8 mouse cellular contexts compared by ENCODE assay signal in the genomic region with DNA sequence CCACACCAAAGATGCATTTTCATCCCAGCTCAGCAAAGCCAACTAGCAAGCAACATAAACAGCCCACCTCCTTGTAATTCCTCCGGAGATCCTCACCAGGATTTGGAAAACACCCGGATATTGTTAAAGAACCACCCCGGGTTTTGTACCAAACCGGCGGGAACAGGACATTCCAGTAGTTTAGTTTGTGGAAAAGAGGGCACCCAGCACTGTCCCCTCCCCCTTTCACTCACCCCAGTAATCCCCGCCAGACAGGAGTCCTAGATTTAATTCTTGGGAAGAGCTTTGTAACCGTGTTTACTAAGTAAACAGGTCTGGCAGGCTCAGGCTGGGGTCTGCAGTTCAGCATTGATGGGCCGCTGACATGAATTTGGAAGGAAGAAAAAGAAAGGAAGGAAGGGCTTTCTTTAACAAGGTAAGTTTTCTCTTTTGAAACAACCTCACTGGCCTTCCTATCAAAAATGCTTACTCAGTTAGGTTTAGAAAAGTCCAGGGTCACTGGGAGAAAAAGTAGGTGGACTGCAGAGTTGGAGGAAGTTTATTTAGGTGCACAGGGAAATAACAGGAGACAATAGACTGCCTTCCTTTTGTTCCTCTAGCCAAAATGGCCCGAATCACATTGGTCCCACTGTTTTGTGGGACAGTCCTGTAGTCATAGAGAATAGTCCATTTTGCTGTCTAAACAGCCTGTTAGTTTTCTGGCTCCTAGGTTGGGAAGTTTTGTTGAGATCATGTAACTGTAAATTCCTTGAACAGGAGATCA. TPM values are rescaled to one million over a fixed set of nuclear protein-coding genes. Genes with fewer than 3 reads are reported as not detected.
DNase-seq lines count a peak whose midpoint lies in the region; ATAC-seq and TF ChIP-seq lines count a peak whose summit lies in the region.

A gene (minus strand): TSS at position 94 of the 763 bp plus-strand sequence.

- H3K4me3 ChIP-seq in gastrocnemius, adult 2 months: peak within 1 kb of the TSS; percentile 56
- peak within 1 kb of the TSS; percentile 36 for H3K4me3 ChIP-seq in intestine, embryonic 15.5 days (replicated peaks)
- H3K4me3 ChIP-seq in liver, postnatal 0 days (ENCODE audit: low read depth, low read length): no peak within 1 kb of the TSS

- H3K36me3 ChIP-seq in intestine, embryonic 15.5 days: no peaks in the 10 kb centered on the region
- no peaks in the 10 kb centered on the region for H3K36me3 ChIP-seq in liver, postnatal 0 days (replicated peaks; ENCODE audit: insufficient read depth, low read length)

- TF ChIP-seq CTCF in gastrocnemius, adult 2 months (IDR thresholded peaks at IDR 0.05): no peak
- TF ChIP-seq CTCF in liver, postnatal 0 days (IDR thresholded peaks at IDR 0.05; ENCODE audit: low read depth): no peak

- H3K9me3 ChIP-seq in intestine, embryonic 15.5 days: no peaks in the 10 kb centered on the region
- no peaks in the 10 kb centered on the region for H3K9me3 ChIP-seq in liver, postnatal 0 days (ENCODE audit: low read length)

- H3K27ac ChIP-seq in gastrocnemius, adult 2 months: no peak within 1 kb of the TSS
- 0 out of 2 replicates have a peak within 1 kb of the TSS, but pooled peaks have one; percentile 48 for H3K27ac ChIP-seq in intestine, embryonic 15.5 days
- no peak within 1 kb of the TSS for H3K27ac ChIP-seq in liver, postnatal 0 days (ENCODE audit: low read depth)

- ATAC-seq in intestine, embryonic 15.5 days: no peak
- ATAC-seq in liver, postnatal 0 days: no peak

- peak within 1 kb of the TSS; percentile 39 for H3K9ac ChIP-seq in intestine, embryonic 15.5 days
- no peak within 1 kb of the TSS for H3K9ac ChIP-seq in liver, postnatal 0 days (replicated peaks)

- intact Hi-C loops in gastrocnemius, adult 2 months (cut with DNase I): no loop called here
- intact Hi-C loops in gastrocnemius, postnatal 36 days (cut with DNase I): no loop called here

- no peaks in the 10 kb centered on the region for H3K4me1 ChIP-seq in intestine, embryonic 15.5 days (replicated peaks)
- no peaks in the 10 kb centered on the region for H3K4me1 ChIP-seq in liver, postnatal 0 days (ENCODE audit: insufficient read depth)

- H3K27me3 ChIP-seq in intestine, embryonic 15.5 days (replicated peaks): no peaks in the 10 kb centered on the region
- no peaks in the 10 kb centered on the region for H3K27me3 ChIP-seq in liver, postnatal 0 days (ENCODE audit: insufficient read depth, low read length)

- DNase-seq in gastrocnemius, adult 2 months: no peak
- DNase-seq in gastrocnemius, postnatal 36 days: no peak
- peak; percentile 1 to 15 for DNase-seq in heart, adult 18-20 months
- peak; percentile 11 for DNase-seq in liver, postnatal 0 days
- DNase-seq in retina, embryonic 14.5 days (ENCODE audit: low spot score): peak; percentile 69
- no peak for DNase-seq in urinary bladder, postnatal 10 days (ENCODE audit: low spot score)
- no peak for DNase-seq in cerebellum, adult 18-20 months

- 19% methylated on average over 9 of the region's 9 CpGs for WGBS in intestine, embryonic 15.5 days
- 25% methylated on average over 9 of the region's 9 CpGs for WGBS in liver, postnatal 0 days (ENCODE audit: insufficient replicate concordance)

- H3K4me2 ChIP-seq in intestine, embryonic 15.5 days (replicated peaks): peak within 1 kb of the TSS; percentile 37
- H3K4me2 ChIP-seq in liver, postnatal 0 days (ENCODE audit: low read depth, low read length): peak within 1 kb of the TSS; percentile 29; the same call in 1 of the 2 replicates

- no peak for TF ChIP-seq EP300 in liver, postnatal 0 days (IDR thresholded peaks at IDR 0.05; ENCODE audit: low read depth)

RNA-seq across cellular contexts. Expression of the gene that starts here (rescaled TPM):
- not detected for total RNA-seq in gastrocnemius, adult 2 months (2021)
- total RNA-seq in gastrocnemius, postnatal 36 days (2021): not detected
- not detected for total RNA-seq in heart, adult 18-20 months (2021)
- polyA plus RNA-seq in intestine, embryonic 15.5 days (2015; fragmentation: Nextera tagmentation; extraction: Ambion mirVana): 0.38 and 0.45 TPM in 2 replicates
- not detected in 2 replicates for polyA plus RNA-seq in liver, postnatal 0 days (2015; fragmentation: Nextera tagmentation; extraction: Ambion mirVana)

Comparison
In these comparisons a context has a peak if more than half of its experiments do, and no peak if none do; other contexts are left out.
1. Peak in DNase-seq in heart, adult 18-20 months; RNA of the gene not detected or under 1 TPM.
2. Peak in DNase-seq and H3K4me2 ChIP-seq in liver, postnatal 0 days; RNA of the gene not detected or under 1 TPM.